Mouse (Mus musculus): ENCODE measurements around the gene Acer2. TPM values are rescaled to one million over a fixed set of nuclear protein-coding genes. Genes with fewer than 3 reads are reported as not detected.

Gene Acer2
- total RNA-seq, 2 experiments from 2014 or later: 16.9 to 17.1 TPM

- intact Hi-C loops (cut with DNase I): no loop called here
- no peak for DNase-seq (ENCODE audit: low spot score)
Measured at GRCm38 (mm10) chr4:86936706-86937105, 62.5 kb downstream of the Acer2 start.

DNA sequence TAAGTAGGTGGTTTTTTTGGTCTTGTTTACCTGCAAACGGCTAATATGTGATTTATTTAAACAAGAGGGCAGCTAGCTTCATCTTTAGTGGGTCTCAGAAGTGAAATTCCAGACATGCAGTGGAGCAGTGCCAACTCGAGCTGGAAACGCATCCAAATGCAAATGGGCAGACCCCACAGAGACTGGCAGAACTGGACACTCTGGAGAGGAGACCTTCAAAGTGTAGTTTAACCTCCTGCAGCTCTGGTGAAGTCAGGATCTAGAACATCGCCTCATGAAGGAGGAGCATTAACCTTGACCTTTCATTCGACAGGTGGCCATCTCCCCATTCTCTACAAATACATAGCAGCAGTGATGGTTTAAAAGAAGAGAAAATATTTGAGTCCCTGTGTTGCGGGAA is 68.5 kb downstream of the Acer2 start:
- DNase-seq (ENCODE audit: low spot score): no peak
- intact Hi-C loops (cut with DNase I): no loop called here

DNA sequence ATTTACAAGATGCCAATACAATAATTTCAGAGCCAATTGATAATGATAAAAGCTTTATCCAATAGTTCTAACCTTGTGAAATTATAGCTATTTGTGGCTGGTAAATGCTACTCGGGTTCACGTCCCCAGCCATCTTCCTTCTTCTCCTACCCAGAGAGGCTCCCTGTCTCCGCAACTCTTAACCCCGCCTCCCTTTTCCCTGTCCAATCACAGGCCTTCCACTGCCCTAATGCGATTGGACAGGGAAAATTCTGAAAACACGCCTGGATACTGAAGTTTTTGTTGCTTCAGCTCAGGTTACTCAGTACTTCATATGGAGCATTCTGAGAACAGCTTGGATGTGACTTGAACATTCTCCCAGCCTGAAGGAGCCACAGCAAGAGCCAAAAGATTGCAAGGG is 69.1 kb downstream of the Acer2 start:
- no peak for DNase-seq (ENCODE audit: low spot score)
- intact Hi-C loops (cut with DNase I): no loop called here

DNA sequence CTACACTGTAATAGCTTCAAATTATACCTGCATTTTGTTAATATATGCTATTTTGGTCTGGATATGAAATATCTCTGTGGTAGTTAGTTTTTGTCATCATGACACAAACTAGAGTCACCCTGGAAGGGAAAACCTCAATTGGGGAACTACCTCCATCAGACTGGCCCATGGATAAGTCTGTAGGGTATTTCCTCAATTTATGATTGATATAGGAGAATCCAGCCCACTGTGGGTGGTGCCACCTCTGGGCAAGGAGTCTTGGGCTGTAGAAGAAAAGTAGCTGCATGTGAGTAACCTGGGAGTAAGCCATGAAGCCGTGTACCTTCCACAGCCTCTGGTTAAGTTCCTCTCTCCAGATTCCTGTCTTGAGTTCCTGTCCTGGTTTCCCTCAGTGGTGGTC is 74.6 kb downstream of the Acer2 start:
- DNase-seq (ENCODE audit: low spot score): no peak
- intact Hi-C loops (cut with DNase I): no loop called here

- intact Hi-C loops (cut with DNase I): no loop called here
- no peak for DNase-seq (ENCODE audit: low spot score)
Measured at GRCm38 (mm10) chr4:86953519-86953918, 79.3 kb downstream of the Acer2 start.

DNA sequence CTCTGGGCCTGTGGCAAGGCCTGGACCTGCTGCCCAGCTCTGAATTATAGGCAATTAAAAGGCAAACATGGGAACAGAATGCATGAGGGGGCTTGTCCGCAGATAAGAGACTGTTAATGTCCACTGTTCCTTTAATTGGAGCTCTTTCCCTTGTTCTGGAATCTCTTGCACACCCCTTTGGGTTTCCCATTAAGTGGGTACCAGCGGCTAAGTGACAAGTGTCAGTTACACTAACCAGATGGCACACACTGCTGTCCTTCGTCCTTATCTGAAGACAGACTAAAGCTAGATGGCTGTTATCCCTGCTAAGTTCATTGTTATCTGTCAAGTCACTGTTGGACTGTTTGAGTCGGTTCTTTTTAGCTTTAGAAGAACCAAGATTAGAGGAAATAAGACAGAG is 81.3 kb downstream of the Acer2 start:
- DNase-seq (ENCODE audit: low spot score): no peak
- intact Hi-C loops (cut with DNase I): loop anchor here (5.0 kb wide), 1 partner anchor 407 kb away; no protein-coding TSS in a partner anchor

- DNase-seq (ENCODE audit: low spot score): no peak
- intact Hi-C loops (cut with DNase I): loop anchor here (5.0 kb wide), 1 partner anchor 405 kb away; no protein-coding TSS in a partner anchor
Measured at GRCm38 (mm10) chr4:86957576-86958411, 83.6 kb downstream of the Acer2 start.

GRCm38 (mm10) chr4:86977272-86977671 is 103.1 kb downstream of the Acer2 start:
- intact Hi-C loops (cut with DNase I): no loop called here
- DNase-seq (ENCODE audit: low spot score): no peak

Other genes with a start within 250 kb of the Acer2 start
- gene Plin2, start 204.3 kb upstream of the Acer2 start, total RNA-seq (2021): 100 to 1,000 TPM; 117 to 120 TPM
- gene Dennd4c, start 125.8 kb upstream of the Acer2 start, total RNA-seq (2021): 10 to 100 TPM; 33.7 to 34.7 TPM
- 100 to 1,000 TPM; 460 to 507 TPM for gene Rps6, start 17.0 kb upstream of the Acer2 start, total RNA-seq (2021)